Comparison of ENCODE assay signal across 8 mouse cellular contexts in the genomic region with DNA sequence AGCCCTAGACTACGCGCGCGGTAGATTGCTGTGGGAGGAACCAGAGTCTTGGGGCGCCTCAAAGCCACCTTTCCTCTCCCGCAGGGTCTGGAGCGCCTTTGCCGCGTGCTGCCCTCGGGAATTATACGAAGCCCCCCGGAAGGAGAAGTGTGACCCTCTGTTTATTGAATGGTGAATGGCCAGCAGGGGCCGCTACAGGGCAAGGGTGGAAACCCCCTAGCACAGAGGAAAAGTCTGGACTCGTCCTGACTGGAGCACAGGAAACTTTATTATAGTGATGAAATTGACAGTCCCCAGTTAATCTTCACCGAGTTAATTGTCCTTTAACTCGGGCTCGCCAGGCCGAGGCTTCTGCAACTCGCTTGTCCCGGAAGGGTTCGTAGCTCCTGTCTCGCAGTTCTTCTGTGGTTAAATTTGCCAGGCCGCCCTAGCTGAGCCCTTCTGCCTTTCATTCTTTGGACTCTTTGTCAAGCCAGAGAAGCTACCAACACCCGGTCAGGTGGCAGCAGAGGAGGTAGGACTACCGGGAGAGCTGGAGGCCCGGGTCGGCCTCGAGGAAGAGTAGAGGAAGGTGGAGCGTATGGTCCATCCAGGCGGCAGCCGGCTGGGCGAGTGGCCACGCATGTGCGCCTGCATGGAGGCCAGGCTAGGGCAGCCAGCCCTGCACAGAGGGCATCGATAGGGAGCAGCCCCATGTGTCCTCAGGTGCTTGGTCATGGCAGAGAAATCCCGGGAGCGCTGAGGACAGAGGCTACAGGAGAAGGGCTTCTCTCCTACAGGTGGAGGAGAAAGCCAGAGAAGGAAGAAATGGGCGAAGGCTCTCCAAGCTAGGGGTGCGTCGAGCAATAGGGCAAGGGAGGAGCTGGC. TPM values are rescaled to one million over a fixed set of nuclear protein-coding genes. Genes with fewer than 3 reads are reported as not detected.
A peak's percentile ranks its signal among the peaks of the same experiment; 100 is the strongest.
DNase-seq lines count a peak whose midpoint lies in the region; ATAC-seq lines count a peak whose summit lies in the region.

No protein-coding gene starts in this region.

- WGBS in hindbrain, embryonic 15.5 days = 30% methylated on average over 40 of the region's 40 CpGs
- 30% methylated on average over 39 of the region's 40 CpGs for WGBS in macrophage (ENCODE audit: missing documents)

- DNase-seq in ZHBTc4 (ENCODE audit: low read depth, low spot score) = peak; percentile 90
- peak; percentile 85 for DNase-seq in gastrocnemius, adult 18-20 months (ENCODE audit: low spot score)
- DNase-seq in layer of hippocampus, postnatal 36 days = peak; percentile 80
- DNase-seq in right cerebral cortex, adult 18-20 months = peak; percentile 76
- DNase-seq in urinary bladder, postnatal 10 days (ENCODE audit: low spot score) = peak; percentile 54

- peaks cover 17% of the 10 kb centered on the region; the same call in 1 of the 2 replicates for H3K36me3 ChIP-seq in hindbrain, embryonic 15.5 days
- peaks cover 17% of the 10 kb centered on the region for H3K36me3 ChIP-seq in macrophage (ENCODE audit: inconsistent target)

- peak; percentile 63 for ATAC-seq in common myeloid progenitor, adult 5-6 weeks (replicated peaks; ENCODE audit: low read depth, poor library complexity, severe bottlenecking)
- ATAC-seq in hindbrain, embryonic 15.5 days (ENCODE audit: low FRiP score, low read depth) = peak; percentile 54

- no peaks in the 10 kb centered on the region for H3K9me3 ChIP-seq in hindbrain, embryonic 15.5 days

- peak overlapping the region; percentile 70 for H3K4me3 ChIP-seq in hindbrain, embryonic 15.5 days
- H3K4me3 ChIP-seq in macrophage (ENCODE audit: inconsistent target) = peak overlapping the region; percentile 71

- H3K27ac ChIP-seq in hindbrain, embryonic 15.5 days (replicated peaks) = peak overlapping the region; percentile 92
- H3K27ac ChIP-seq in macrophage = peak overlapping the region; percentile 65

- peak overlapping the region; percentile 97 for H3K9ac ChIP-seq in hindbrain, embryonic 15.5 days

- peaks cover 35% of the 10 kb centered on the region for H3K79me2 ChIP-seq in macrophage (ENCODE audit: inconsistent target)

- H3K4me1 ChIP-seq in hindbrain, embryonic 15.5 days (replicated peaks) = peaks cover 27% of the 10 kb centered on the region

- H3K4me2 ChIP-seq in hindbrain, embryonic 15.5 days = peak overlapping the region; percentile 92

- H3K27me3 ChIP-seq in hindbrain, embryonic 15.5 days = no peaks in the 10 kb centered on the region

RNA-seq across cellular contexts. Expression of a gene that starts 1.1 kb away (rescaled TPM):
- 8.9 and 24.9 TPM in 2 replicates for total RNA-seq in common myeloid progenitor, adult 5-6 weeks (2017)
- 10 to 100 TPM; 12.5 to 12.9 TPM for total RNA-seq in gastrocnemius, adult 18-20 months (2021)
- polyA plus RNA-seq in hindbrain, embryonic 15.5 days (2015; fragmentation: Nextera tagmentation; extraction: Ambion mirVana) = 9.2 and 9.8 TPM in 2 replicates
- 10 to 100 TPM; 42.3 to 53.4 TPM for total RNA-seq in layer of hippocampus, postnatal 36 days (2021)
- total RNA-seq in macrophage (2018; cell fraction: chromatin; rRNA removed) = 100 to 1,000 TPM in 25 of 26 experiments, 10 to 100 TPM in 1; 81.5 to 400 (median 169) TPM
- total RNA-seq in macrophage (2018; cell fraction: cytosol; rRNA removed) = 10 to 100 TPM; 10.4 to 25.2 (median 19.0) TPM
- total RNA-seq in macrophage (2018; cell fraction: nucleus; rRNA removed) = 100 to 1,000 TPM in 7 of 26 experiments, 10 to 100 TPM in 19; 46.7 to 139 (median 77.6) TPM
- polyA plus RNA-seq in macrophage (2018) = 13.9 to 35.4 TPM (median 16.1 TPM) in 3 replicates

RNA-seq across cellular contexts. Expression of a gene that starts 9.0 kb away (rescaled TPM):
- 0.32 TPM in 1 of 2 replicates, not detected in the other for total RNA-seq in common myeloid progenitor, adult 5-6 weeks (2017)
- total RNA-seq in gastrocnemius, adult 18-20 months (2021) = not detected
- polyA plus RNA-seq in hindbrain, embryonic 15.5 days (2015; fragmentation: Nextera tagmentation; extraction: Ambion mirVana) = 0.10 and 0.37 TPM in 2 replicates
- total RNA-seq in layer of hippocampus, postnatal 36 days (2021) = not detected
- 1 to 10 TPM in 5 of 26 experiments, not detected in 21; 1.2 to 2.7 (median 1.7) TPM for total RNA-seq in macrophage (2018; cell fraction: chromatin; rRNA removed)
- total RNA-seq in macrophage (2018; cell fraction: cytosol; rRNA removed) = under 1 TPM in 5 of 26 experiments, not detected in 21; 0.08 to 0.91 (median 0.09) TPM
- total RNA-seq in macrophage (2018; cell fraction: nucleus; rRNA removed) = 1 to 10 TPM in 6 of 26 experiments, under 1 TPM in 4, not detected in 16; 0.24 to 2.4 (median 1.1) TPM
- polyA plus RNA-seq in macrophage (2018) = 0.14 TPM in 1 of 3 replicates, not detected in the others

RNA-seq across cellular contexts. Expression of a gene that starts 23.0 kb away (rescaled TPM):
- not detected in 2 replicates for total RNA-seq in common myeloid progenitor, adult 5-6 weeks (2017)
- not detected for total RNA-seq in gastrocnemius, adult 18-20 months (2021)
- polyA plus RNA-seq in hindbrain, embryonic 15.5 days (2015; fragmentation: Nextera tagmentation; extraction: Ambion mirVana) = 0.51 and 0.82 TPM in 2 replicates
- total RNA-seq in layer of hippocampus, postnatal 36 days (2021) = under 1 TPM in 1 of 2 experiments, not detected in 1; 0.25 TPM
- total RNA-seq in macrophage (2018; cell fraction: chromatin; rRNA removed) = 1 to 10 TPM in 12 of 26 experiments, under 1 TPM in 9, not detected in 5; 0.45 to 2.6 (median 1.2) TPM
- total RNA-seq in macrophage (2018; cell fraction: cytosol; rRNA removed) = under 1 TPM in 14 of 26 experiments, not detected in 12; 0.07 to 0.27 (median 0.14) TPM
- total RNA-seq in macrophage (2018; cell fraction: nucleus; rRNA removed) = 1 to 10 TPM in 6 of 26 experiments, under 1 TPM in 16, not detected in 4; 0.36 to 1.8 (median 0.78) TPM
- 0.46 TPM in 1 of 3 replicates, not detected in the others for polyA plus RNA-seq in macrophage (2018)

RNA-seq across cellular contexts. Expression of a gene that starts 24.4 kb away (rescaled TPM):
- total RNA-seq in common myeloid progenitor, adult 5-6 weeks (2017) = 1.8 TPM in 1 of 2 replicates, not detected in the other
- total RNA-seq in gastrocnemius, adult 18-20 months (2021) = 1 to 10 TPM in 1 of 2 experiments, under 1 TPM in 1; 0.82 to 1.4 TPM
- 5.5 and 6.0 TPM in 2 replicates for polyA plus RNA-seq in hindbrain, embryonic 15.5 days (2015; fragmentation: Nextera tagmentation; extraction: Ambion mirVana)
- total RNA-seq in layer of hippocampus, postnatal 36 days (2021) = 1 to 10 TPM; 5.5 to 7.0 TPM
- 1 to 10 TPM in 25 of 26 experiments, not detected in 1; 1.0 to 8.6 (median 3.6) TPM for total RNA-seq in macrophage (2018; cell fraction: chromatin; rRNA removed)
- under 1 TPM in 14 of 26 experiments, not detected in 12; 0.10 to 0.65 (median 0.29) TPM for total RNA-seq in macrophage (2018; cell fraction: cytosol; rRNA removed)
- total RNA-seq in macrophage (2018; cell fraction: nucleus; rRNA removed) = 10 to 100 TPM in 4 of 26 experiments, 1 to 10 TPM in 22; 1.4 to 14.1 (median 5.5) TPM
- 0.68 TPM in 1 of 3 replicates, not detected in the others for polyA plus RNA-seq in macrophage (2018)

RNA-seq across cellular contexts. Expression of a gene that starts 26.2 kb away (rescaled TPM):
- 117 and 174 TPM in 2 replicates for total RNA-seq in common myeloid progenitor, adult 5-6 weeks (2017)
- total RNA-seq in gastrocnemius, adult 18-20 months (2021) = 100 to 1,000 TPM; 122 to 132 TPM
- 124 and 134 TPM in 2 replicates for polyA plus RNA-seq in hindbrain, embryonic 15.5 days (2015; fragmentation: Nextera tagmentation; extraction: Ambion mirVana)
- total RNA-seq in layer of hippocampus, postnatal 36 days (2021) = 10 to 100 TPM; 79.8 to 92.4 TPM
- 100 to 1,000 TPM in 3 of 26 experiments, 10 to 100 TPM in 20, 1 to 10 TPM in 3; 6.1 to 114 (median 40.7) TPM for total RNA-seq in macrophage (2018; cell fraction: chromatin; rRNA removed)
- 100 to 1,000 TPM; 191 to 255 (median 223) TPM for total RNA-seq in macrophage (2018; cell fraction: cytosol; rRNA removed)
- 100 to 1,000 TPM in 13 of 26 experiments, 10 to 100 TPM in 13; 38.4 to 219 (median 109) TPM for total RNA-seq in macrophage (2018; cell fraction: nucleus; rRNA removed)
- 123 to 220 TPM (median 157 TPM) in 3 replicates for polyA plus RNA-seq in macrophage (2018)

Comparison
In these comparisons a context has a peak if more than half of its experiments do, and no peak if none do; other contexts are left out.
1. Peak in every context shown above with its lines: DNase-seq, ATAC-seq, H3K4me3 ChIP-seq and H3K27ac ChIP-seq.